Mouse (Mus musculus): ENCODE measurements around the gene Bri3bp. TPM values are rescaled to one million over a fixed set of nuclear protein-coding genes. Genes with fewer than 3 reads are reported as not detected.
"Not testable (repeated sequence)": the region's sequence is repeated elsewhere in the genome, so short reads cannot be mapped to it uniquely, and the experiment has no call there.

Bri3bp gene
- 1 to 10 TPM; 3.8 to 4.0 TPM for total RNA-seq (2021)
- long read RNA-seq, experiment 1, full-length matches to known transcripts, result 6 of 6 reads
- long read RNA-seq, experiment 1, partial matches to known transcripts, result 0 of 6 reads
- long read RNA-seq, experiment 1, other reads (novel, unspliced or antisense), result 0 of 6 reads
- long read RNA-seq, experiment 2, full-length matches to known transcripts, result 5 of 6 reads
- long read RNA-seq, experiment 2, partial matches to known transcripts, result 0 of 6 reads
- long read RNA-seq, experiment 2, other reads (novel, unspliced or antisense), result 1 of 6 reads

DNA sequence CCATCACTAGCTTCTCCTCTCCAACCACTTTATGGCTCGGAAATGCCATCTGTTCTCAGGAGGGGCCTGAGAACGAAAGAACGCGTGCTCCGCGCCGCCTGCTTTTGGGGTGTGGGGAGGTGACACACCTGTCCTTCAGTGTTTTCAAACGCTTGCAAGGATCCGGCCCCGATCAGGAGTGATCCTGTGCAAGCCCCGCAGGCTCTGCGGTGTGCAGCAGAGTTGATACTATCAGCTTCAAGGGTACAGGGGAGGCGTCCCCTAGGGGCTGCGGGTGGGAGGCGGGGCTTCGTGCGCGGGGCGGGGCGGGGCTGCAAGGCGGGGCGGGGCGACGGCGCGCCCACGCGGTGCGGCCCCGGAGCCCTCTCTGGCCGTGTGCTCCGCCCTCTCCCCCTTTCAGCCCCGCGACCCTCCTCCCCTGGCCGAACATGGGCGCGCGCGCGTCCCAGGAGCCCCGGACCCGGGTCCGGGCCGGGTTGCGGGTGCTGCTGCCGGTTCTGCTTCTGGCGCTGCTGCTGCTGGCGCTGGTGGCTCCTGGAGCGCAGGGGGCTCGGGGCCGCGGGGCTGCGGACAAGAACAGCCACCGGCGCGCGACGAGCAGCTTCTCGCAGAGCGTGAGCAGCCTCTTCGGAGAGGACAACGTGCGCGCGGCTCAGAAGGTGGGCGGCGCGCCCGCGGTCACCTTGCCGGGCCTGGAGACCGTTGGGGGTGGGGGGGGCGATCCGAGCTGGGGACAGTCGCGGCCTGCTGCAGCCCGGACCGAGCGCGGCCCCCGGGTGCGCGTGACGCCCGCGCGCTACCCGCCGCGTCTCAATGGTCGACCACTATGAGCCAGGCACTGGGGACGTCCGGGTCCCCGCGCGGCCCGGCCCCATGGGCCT lies at the start of gene Bri3bp:
Gene Bri3bp, plus strand, starts transcription at position 335 of the 881 bp plus-strand sequence.
- intact Hi-C loops (cut with DNase I), result no loop called here
- peak; percentile 11 to 27 for DNase-seq

DNA sequence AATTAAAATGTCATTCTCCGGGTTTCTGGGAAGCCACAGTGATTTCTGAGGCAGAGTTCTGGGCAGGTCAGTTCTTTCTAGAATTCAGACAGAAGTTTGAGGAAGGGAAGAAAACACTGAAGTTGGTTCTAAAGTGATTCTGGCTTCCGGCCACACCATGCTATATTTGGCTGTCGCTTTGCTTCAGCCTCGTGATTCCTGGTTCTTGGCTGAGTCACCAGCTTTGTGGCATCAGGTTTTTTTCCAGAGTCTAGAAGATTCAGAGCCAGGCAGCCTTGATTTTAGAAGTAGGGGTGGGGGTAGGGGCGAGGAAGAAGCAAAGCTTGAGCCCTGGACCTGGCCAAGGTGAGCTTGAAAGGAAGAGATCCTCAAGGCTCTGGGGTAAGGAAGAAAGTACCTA lies 49.8 kb upstream of the Bri3bp start:
- intact Hi-C loops (cut with DNase I), result no loop called here
- DNase-seq, result peak; percentile 38 to 58

DNA sequence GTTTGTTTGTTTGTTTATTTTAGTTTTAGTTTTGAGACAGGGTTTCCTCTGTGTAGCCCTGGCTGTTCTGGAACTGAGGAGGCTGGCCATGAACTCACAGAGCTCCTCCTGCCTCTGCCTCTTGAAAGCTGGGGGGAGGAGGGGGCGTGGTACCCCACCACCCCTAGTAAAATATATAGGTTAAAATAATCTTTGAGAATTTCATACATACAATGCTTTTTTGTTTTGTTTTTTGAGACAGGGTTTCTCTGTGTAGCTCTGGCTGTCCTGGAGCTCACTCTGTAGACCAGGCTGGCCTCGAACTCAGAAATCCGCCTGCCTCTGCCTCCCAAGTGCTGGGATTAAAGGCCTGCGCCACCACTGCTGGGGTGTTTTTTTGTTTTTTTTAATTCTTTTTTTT lies 49.2 kb upstream of the Bri3bp start:
- DNase-seq; intact Hi-C loops (cut with DNase I): not testable (repeated sequence)

DNA sequence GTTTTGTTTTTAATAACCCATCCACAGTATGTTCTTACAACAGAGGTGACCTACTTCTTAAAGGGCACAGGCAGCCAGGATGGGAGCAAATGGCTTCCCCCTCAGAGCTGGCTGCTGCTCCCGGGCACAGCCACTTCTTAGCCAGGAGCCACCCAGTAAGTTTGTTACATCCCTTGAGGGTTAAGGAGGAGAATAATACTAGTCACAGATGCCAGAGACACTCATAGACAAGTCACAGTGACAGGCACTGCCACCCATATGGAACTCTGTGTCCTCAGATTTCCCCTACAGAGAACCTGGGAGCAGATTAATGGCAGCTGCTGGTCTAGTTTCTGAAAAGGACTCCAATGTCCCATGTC lies 48.8 kb upstream of the Bri3bp start:
- DNase-seq, result no peak
- intact Hi-C loops (cut with DNase I), result no loop called here

DNA sequence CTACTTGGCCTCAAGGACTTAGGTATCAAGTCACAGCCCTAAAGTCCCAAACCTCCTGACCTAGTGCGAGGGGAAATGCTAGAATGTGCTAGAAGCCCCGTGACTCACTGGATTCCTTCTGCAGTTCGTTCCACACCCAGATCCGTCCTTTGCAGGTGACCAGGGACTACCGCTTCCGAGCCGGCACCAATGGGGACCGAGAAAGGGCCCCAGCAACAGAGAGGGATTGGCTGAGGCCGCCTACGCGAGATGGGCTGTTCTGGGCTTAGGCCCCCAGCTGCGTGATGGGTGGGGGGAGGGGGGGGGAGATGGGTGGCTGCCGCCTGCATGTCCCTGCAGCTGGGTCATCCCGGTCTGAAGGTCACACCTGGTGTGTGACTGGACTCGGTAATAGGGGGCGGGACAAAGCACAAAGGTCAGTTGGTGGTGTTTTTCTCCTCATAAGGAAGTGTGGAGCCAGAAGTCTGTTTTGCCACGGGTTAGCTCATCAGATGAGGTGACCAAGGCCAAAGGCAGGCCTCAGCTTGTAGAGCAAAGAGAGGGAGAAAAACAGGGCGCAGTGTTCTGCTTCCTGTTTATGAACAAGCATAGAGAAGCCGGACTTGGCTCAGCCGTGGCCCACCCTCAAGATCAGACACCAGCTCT lies 48.3 kb upstream of the Bri3bp start:
- intact Hi-C loops (cut with DNase I), result no loop called here
- DNase-seq, result peak; percentile 95 to 96

DNA sequence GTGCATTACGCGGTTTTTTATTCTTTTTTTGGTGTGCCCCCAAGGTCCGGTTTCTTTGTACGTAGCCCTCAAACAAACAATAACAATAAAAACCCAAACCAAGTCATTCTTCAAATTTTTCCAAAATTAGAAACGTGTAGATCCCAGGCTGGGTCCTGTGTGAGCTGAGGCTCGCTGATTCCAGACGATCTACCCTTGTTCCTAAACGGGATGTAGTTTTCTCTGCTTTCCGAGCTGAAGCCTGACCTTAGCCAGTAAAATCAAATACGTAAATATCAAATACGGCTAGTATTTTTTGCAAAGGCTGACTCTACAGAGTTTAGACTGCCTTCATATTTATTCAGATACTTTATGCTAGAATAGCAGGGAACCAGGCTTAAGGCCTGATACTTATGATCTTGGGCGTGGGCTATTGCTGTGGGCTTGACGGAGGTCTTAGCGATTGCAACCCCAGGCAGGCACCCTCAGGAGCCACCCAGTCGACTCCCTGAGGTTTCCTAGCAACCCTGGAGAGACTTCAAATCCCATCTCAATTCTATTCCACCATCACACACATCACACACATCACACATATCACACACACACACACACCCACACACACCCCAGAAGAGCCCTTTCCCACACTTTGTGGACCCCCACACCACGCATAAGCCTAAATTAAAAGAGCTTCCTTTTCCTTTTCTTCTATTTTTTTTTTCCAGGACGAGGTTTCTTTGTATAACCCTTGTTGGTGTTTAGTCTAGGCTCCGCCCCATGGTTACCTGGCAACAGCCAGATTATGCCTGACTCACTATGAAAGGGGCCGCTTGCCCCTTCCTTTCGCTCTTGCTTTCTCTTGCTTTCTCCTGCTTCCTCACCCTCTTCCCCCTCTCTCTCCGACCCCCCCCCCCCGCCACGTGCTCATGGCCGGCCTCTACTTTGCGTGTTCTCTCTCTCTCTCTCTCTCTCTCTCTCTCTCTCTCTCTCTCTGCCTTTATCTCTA lies 47.5 kb upstream of the Bri3bp start:
- peak in 1 of 2 experiments; percentile 49 for DNase-seq
- intact Hi-C loops (cut with DNase I), result no loop called here

DNA sequence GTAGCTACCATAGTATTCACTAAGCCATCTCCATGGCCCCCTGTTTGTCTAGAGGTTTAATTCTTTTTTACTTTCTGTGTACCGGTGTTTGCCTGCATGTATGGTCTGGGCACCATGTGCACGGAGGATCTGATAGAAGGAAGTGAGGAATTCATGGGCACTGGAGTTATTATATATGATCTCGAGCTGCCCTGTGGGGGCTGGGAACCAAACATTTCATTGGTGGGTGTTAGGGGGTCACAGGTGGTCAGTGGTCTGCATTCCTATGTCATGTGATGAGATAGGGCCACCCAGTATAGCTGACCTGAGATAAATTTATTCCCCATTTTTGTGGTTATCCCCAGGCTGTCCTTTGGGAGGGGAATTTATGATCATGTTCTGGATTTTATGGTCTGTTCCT lies 46.4 kb upstream of the Bri3bp start:
- DNase-seq, result no peak
- intact Hi-C loops (cut with DNase I), result no loop called here

DNA sequence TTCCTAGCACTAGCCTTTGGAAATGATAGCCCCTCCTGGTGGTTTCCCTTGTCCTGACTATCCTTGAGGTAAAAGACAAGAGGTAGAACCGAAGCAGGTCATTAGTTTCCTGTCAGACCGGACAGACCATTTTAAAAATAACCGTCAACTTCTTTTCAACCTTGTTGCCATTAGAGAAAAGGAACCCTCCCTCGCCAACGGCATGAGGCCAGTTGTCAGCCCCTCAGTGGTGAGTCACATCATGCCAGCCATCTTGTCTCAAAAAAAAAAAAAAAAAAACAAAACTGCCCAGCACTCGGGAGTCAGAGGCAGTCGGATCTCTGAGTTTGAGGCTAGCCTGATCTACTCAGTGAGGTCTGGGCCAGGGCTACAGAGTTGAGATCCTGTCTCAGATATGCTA lies 40.5 kb upstream of the Bri3bp start:
- intact Hi-C loops (cut with DNase I), result no loop called here
- DNase-seq, result no peak

DNA sequence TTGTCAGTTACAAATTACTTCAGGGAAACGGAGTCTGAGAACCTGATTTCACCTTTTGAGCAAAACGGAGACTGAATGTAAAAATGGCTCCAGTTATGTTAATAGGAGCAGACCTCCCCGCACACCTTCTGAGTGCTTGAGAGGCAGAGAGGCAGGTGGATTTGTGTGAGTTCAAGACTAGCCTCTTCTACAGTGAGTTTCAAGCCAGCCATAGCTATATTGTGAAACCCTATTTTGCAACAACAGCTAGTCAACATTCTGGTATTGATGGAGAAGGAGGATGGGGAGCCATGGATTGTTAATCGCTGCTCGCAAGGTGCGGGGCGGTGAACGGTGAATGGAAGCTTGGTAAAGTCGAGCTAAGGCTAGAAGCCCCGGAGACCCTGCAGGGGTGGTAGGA lies 38.9 kb upstream of the Bri3bp start:
- DNase-seq, result no peak
- intact Hi-C loops (cut with DNase I), result no loop called here

DNA sequence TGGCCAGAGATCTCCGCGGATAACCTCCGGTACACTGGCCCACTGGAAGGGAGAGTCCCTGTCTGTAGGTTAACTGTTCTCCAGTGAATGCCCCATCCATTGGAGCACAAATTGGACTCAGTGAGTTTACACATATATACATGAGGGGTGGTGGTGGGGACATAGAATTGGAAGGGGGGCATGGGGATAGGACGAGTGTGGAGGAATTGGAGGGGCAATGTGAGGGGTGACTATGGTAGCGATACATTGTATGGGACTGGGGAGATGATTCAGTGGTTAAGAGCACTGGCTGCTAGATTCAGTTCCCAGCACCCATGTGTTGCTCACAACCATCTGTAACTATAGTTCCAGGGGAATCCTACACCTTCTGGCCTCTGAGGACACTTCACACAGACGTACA lies 38.4 kb upstream of the Bri3bp start:
- DNase-seq, result no peak
- intact Hi-C loops (cut with DNase I), result no loop called here

DNA sequence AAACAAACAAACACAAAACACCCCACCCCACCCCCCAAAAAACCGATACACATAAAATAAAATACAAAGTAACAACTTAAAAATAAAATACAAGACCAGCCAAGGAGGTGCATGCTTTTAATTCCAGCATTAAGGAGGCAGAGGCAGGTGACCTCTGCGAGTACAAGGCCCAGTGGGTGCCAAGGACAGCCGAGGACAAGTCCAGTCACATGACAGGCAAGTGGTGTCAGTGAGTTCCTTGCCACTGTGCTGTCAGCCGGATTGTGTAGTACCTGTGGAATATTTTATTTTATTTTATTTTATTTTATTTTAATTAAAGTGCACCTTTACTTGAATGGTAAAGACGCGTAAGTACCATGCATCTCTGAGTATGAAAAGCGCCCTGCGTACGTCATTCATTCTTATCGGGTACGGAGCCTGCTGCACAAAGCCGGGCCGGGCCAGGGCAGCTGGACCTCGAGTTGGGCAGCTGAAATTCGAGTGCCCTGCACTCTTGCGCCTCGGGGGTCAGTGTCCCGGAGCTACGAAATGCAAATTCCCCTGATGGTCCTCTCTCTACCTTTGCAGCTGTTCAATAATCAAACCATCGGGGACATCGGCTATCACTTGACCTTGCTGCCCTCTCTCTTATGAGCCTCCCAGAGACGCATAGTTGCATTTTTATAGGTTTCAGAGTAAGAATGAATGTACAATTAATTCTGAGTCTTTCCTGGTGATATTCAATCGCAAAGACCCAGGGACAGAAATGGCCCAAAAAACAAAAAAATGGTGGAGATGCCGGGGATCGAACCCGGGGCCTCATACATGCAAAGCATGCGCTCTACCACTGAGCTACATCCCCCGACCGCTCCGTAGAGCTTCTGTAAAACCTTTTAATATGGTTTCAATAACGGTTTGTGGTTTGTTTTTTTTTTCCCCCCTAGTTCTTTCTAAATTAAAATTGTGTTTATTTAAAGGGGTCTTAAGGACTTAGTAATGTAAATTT lies 37.6 kb upstream of the Bri3bp start:
- DNase-seq, result peak; percentile 47 to 56
- intact Hi-C loops (cut with DNase I), result loop anchor here (2.0 kb wide), 1 partner anchor 15 kb away; the partner anchor contains the start of gene Gm10382

DNA sequence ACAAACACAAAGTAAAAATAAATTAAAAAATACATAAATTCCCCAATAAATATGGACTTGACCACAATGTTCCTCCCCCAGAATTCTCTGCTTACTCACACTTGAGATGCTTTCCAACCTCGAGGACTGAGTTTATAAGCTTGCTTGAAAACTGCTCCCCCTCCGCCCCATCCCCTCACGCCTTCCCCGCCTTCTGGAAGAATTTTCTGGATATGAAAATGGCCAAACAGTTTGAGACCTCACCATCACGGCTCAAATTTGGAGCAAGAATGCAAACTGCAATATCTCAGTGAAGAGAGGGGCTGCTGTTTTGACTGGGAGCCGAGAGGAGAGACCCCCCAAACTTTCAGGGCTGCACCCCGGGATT lies 36.8 kb upstream of the Bri3bp start:
- no peak for DNase-seq
- intact Hi-C loops (cut with DNase I), result loop anchor here (2.0 kb wide), 1 partner anchor 16 kb away; the partner anchor contains the start of gene Gm10382

DNA sequence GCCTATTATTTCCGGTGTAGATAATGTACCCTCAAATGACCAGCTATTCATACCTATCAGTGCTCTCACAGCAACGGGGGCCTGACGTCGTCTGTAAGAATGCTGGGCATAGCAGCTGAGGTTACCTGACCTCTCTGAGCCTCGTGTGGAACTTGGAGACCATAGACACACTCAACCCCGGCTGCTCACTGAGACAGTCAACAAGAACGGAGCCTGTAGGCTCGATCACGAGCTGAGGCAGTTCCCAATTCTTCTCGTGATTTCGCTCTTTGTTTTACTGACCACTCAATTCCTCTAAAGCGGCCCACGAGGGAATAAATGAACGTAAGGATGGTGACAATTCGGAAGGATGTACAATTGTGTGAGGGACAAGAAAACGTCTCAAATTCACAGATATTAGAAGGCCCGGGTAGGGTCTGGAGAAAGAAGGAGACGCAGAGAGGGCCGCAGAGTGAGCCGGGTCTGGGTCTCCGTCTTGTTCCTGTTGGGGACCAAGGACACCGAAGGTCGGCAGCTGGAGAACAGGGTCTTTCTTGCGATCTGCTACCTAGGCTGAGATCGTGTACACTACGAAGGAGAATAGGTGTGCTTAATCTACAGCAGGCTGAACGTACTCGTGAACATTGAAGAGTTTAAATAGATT lies 36.3 kb upstream of the Bri3bp start:
- intact Hi-C loops (cut with DNase I), result loop anchor here (2.0 kb wide), 1 partner anchor 16 kb away; the partner anchor contains the start of gene Gm10382
- DNase-seq, result peak in 1 of 2 experiments; percentile 66

DNA sequence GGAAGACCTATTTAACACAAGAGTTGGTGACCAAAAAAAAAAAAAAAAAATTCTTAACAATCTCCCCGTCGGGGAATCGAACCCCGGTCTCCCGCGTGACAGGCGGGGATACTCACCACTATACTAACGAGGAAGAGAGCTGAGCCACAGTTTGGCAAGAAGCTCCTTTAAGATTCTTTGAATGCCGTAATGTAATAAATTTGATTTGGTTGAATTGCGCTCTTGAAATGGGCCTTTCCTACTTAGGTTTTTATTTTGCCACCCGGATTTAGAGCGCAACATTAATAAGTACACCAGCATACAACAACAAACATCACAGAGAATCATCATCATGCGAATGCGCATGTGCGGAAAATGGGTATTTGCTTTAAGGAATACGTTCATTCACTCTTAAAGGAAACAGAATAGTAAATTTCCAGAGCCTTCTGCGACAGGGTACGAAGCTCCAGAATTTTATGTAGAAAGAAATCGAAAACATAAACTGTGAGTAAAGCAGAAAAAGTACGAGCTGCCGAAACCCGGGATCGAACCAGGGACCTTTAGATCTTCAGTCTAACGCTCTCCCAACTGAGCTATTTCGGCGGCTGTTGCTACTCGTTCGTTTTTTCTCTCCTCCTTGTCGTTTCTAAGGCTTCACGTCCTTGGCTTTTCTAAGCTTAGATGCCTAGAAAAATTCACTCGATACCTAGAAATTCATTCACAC lies 35.7 kb upstream of the Bri3bp start:
- intact Hi-C loops (cut with DNase I), result loop anchor here (2.0 kb wide), 1 partner anchor 17 kb away; the partner anchor contains the start of gene Gm10382
- DNase-seq, result peak; percentile 74 to 86

DNA sequence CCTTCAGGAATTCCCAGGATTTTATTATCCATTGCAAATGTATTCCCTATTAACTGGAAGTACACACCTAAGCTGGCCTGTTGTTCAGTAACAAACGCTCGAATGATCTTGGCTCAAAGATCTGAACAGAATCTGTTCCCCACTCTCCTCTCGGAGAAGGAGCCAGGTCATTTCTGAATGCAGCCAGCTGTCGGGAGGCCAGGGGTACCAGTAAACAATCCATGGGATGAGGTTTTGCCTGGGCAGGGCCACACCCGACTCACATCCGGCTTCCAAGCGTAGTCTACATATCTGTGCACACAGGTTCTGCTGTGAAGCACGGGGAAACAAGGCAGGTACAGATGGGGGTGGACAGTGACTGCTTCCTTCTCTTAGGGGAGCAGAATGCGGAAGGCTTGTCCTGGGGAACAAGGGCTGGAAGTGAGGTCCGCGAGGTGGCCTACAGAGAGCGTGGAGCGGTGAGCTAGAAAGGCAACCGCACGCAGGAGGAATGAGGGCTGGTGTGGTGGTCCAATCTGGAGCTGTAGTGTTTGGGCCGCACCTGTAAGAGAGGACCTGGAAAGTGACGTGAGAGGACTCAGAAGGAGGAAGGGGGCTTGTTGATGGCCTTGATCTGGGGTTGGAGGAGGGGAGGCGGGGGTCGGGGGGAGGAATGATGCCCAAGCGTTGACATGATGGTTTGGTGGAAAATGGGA lies 34.9 kb upstream of the Bri3bp start:
- DNase-seq, result peak in 1 of 2 experiments; percentile 66
- intact Hi-C loops (cut with DNase I), result no loop called here

DNA sequence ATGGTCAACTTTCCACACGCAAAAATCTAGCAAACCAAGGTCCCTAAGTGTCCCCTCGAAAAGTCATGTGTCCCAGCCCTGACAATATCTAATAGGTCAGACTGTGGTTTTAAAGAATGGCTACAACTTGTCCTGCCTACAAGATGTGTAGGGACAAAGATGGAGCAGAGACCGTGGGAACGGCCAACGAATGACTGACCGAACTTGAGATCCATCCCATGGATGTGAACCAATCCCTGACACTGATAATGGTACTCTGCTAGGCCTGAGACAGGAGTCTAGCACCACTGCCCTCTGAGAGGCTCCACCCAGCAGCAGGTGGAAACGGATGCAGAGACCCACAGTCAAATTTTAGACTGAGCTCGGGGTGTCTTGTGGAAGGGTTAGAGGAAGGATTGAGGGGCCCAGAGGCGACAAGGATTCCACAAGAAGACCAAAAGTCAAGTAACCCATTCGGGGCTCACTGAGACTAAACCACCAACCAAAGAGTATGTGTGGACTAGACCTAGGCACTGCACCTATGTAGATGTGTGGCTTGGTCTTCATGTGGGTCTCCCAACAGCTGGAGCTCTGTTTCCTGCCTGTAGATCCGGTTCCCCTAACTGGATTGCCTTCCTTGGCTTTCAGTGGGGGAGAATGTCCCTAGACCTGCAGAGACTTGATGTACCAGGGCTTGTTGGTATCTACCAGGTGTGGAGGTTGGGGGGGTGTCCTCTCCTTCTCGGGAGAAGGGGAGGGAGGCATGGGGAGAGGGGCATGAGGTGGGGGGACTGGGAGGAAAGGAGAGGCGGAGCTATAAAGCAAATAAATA lies 34.1 kb upstream of the Bri3bp start:
- intact Hi-C loops (cut with DNase I), result no loop called here
- no peak for DNase-seq
